Mouse (Mus musculus): ENCODE results near the gene Jph2. TPM values are rescaled to one million over a fixed set of nuclear protein-coding genes. Genes with fewer than 3 reads are reported as not detected.

The Jph2 gene
- polyA plus RNA-seq, 2 experiments = 0.03 to 0.07 TPM

GRCm38 (mm10) chr2:163428346-163429011, 30.7 kb upstream of the Jph2 start:
- TF ChIP-seq EP300 (IDR thresholded peaks at IDR 0.05; ENCODE audit: low read depth) = no peak
- no peak for TF ChIP-seq CTCF (IDR thresholded peaks at IDR 0.05; ENCODE audit: low read depth)
- Histone ChIP-seq H3K27me3 (ENCODE audit: control insufficient read depth, insufficient read depth, low read length) (no peaks in the 10 kb centered on the region), H3K36me3 (replicated peaks; ENCODE audit: control insufficient read depth, insufficient read depth, low read depth) (no peaks in the 10 kb centered on the region), H3K4me2 (ENCODE audit: low read depth) (no peak overlapping the region), H3K9me3 (ENCODE audit: control insufficient read depth, low read length) (no peaks in the 10 kb centered on the region), H3K9ac (replicated peaks) (no peak overlapping the region), H3K4me3 (ENCODE audit: insufficient read depth in 1 of 2, low read depth in 2 of 2, low read length in 2 of 2) (no peak overlapping the region), H3K27ac (no peak overlapping the region), H3K4me1 (replicated peaks; ENCODE audit: control insufficient read depth in 2 of 2, insufficient read depth in 2 of 2, low read length in 1 of 2) (no peaks in the 10 kb centered on the region)
- DNase-seq (ENCODE audit: low read depth in 3 of 3, low spot score in 3 of 3) (no peak), ATAC-seq (ENCODE audit: insufficient read depth) (no peak)
- 34% methylated on average over 4 of the region's 4 CpGs for WGBS (ENCODE audit: insufficient replicate concordance)

- no peak within 1 kb of the TSS for H3K27ac ChIP-seq
- no peak for DNase-seq (ENCODE audit: low read depth in 3 of 3, low spot score in 3 of 3)
- ATAC-seq (ENCODE audit: insufficient read depth) = no peak
- H3K9ac ChIP-seq (replicated peaks) = no peak within 1 kb of the TSS
- no peak within 1 kb of the TSS for H3K4me2 ChIP-seq (ENCODE audit: low read depth)
- H3K4me1 ChIP-seq (replicated peaks; ENCODE audit: control insufficient read depth in 2 of 2, insufficient read depth in 2 of 2, low read length in 1 of 2) = peaks cover 2 to 5% of the 10 kb centered on the region in 2 experiments; a peak in 2 of 4 replicates
- H3K36me3 ChIP-seq (replicated peaks; ENCODE audit: control insufficient read depth, insufficient read depth, low read depth) = no peaks in the 10 kb centered on the region
- no peak within 1 kb of the TSS for H3K4me3 ChIP-seq (ENCODE audit: insufficient read depth in 1 of 2, low read depth in 2 of 2, low read length in 2 of 2)
- WGBS (ENCODE audit: insufficient replicate concordance) = 65% methylated on average over 6 of the region's 6 CpGs
- no peaks in the 10 kb centered on the region for H3K9me3 ChIP-seq (ENCODE audit: control insufficient read depth, low read length)
- no peaks in the 10 kb centered on the region for H3K27me3 ChIP-seq (ENCODE audit: control insufficient read depth, insufficient read depth, low read length)
- TF ChIP-seq EP300 (IDR thresholded peaks at IDR 0.05; ENCODE audit: low read depth) = no peak
- TF ChIP-seq CTCF (IDR thresholded peaks at IDR 0.05; ENCODE audit: low read depth) = no peak
Observed at GRCm38 (mm10) chr2:163424597-163424996, 26.8 kb upstream of the Jph2 start, which contains the start of gene Oser1. Gene Oser1, minus strand, starts transcription at chr2:163424697.

GRCm38 (mm10) chr2:163422895-163423660, 25.3 kb upstream of the Jph2 start:
- Histone ChIP-seq H3K36me3 (replicated peaks; ENCODE audit: control insufficient read depth, insufficient read depth, low read depth) (no peaks in the 10 kb centered on the region), H3K27me3 (ENCODE audit: control insufficient read depth, insufficient read depth, low read length) (no peaks in the 10 kb centered on the region), H3K9ac (replicated peaks) (no peak overlapping the region), H3K4me3 (ENCODE audit: insufficient read depth in 1 of 2, low read depth in 2 of 2, low read length in 2 of 2) (no peak overlapping the region), H3K4me1 (replicated peaks; ENCODE audit: control insufficient read depth in 2 of 2, insufficient read depth in 2 of 2, low read length in 1 of 2) (peaks cover 5 to 9% of the 10 kb centered on the region in 2 experiments; a peak in 3 of 4 replicates), H3K4me2 (ENCODE audit: low read depth) (no peak overlapping the region), H3K9me3 (ENCODE audit: control insufficient read depth, low read length) (no peaks in the 10 kb centered on the region), H3K27ac (no peak overlapping the region)
- WGBS (ENCODE audit: insufficient replicate concordance) = 49% methylated on average over 9 of the region's 9 CpGs
- no peak for TF ChIP-seq EP300 (IDR thresholded peaks at IDR 0.05; ENCODE audit: low read depth)
- TF ChIP-seq CTCF (IDR thresholded peaks at IDR 0.05; ENCODE audit: low read depth) = no peak
- no peak for DNase-seq (ENCODE audit: low read depth in 3 of 3, low spot score in 3 of 3)
- no peak for ATAC-seq (ENCODE audit: insufficient read depth)

- no peak overlapping the region for H3K27ac ChIP-seq
- no peak for DNase-seq (ENCODE audit: low read depth in 3 of 3, low spot score in 3 of 3)
- peaks cover 13% of the 10 kb centered on the region in 2 experiments; a peak in 3 of 4 replicates for H3K4me1 ChIP-seq (replicated peaks; ENCODE audit: control insufficient read depth in 2 of 2, insufficient read depth in 2 of 2, low read length in 1 of 2)
Observed at GRCm38 (mm10) chr2:163420366-163420886, 22.6 kb upstream of the Jph2 start.

More at GRCm38 (mm10) chr2:163420366-163420886, 22.6 kb upstream of the Jph2 start:
- no peaks in the 10 kb centered on the region for H3K36me3 ChIP-seq (replicated peaks; ENCODE audit: control insufficient read depth, insufficient read depth, low read depth)
- no peaks in the 10 kb centered on the region for H3K27me3 ChIP-seq (ENCODE audit: control insufficient read depth, insufficient read depth, low read length)
- no peaks in the 10 kb centered on the region for H3K9me3 ChIP-seq (ENCODE audit: control insufficient read depth, low read length)
- peak overlapping the region; percentile 84 for H3K9ac ChIP-seq (replicated peaks)
- TF ChIP-seq EP300 (IDR thresholded peaks at IDR 0.05; ENCODE audit: low read depth) = no peak
- no peak for TF ChIP-seq CTCF (IDR thresholded peaks at IDR 0.05; ENCODE audit: low read depth)
- H3K4me2 ChIP-seq (ENCODE audit: low read depth) = peak overlapping the region; percentile 88
- ATAC-seq (ENCODE audit: insufficient read depth) = no peak
- peak overlapping the region; percentile 79 to 92 for H3K4me3 ChIP-seq (ENCODE audit: insufficient read depth in 1 of 2, low read depth in 2 of 2, low read length in 2 of 2)
- 14% methylated on average over 10 of the region's 10 CpGs for WGBS (ENCODE audit: insufficient replicate concordance)
